Mouse (Mus musculus): ENCODE results near the gene Sars2. TPM values are rescaled to one million over a fixed set of nuclear protein-coding genes. Genes with fewer than 3 reads are reported as not detected.

Gene Sars2
- polyA plus RNA-seq, 1 experiment, result 63.2 TPM

DNA sequence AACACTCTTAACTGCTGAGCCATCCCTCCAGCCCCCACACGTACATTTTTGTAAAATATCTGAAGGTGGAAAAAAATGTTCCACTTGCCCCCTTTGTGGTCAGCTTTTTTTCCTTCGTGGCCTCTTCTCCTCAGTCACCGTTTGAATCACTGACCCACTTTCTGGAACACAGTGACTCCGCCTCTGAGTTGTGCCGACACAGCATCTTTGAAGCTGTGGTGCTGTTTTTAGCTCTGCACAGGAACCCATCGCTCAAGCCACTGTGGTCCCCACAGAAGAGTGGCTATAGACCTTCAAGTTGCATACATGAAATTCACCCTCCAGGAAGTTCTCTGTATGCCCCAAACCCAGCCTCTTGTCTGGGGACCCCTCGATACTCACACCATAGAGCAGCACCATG, 39.1 kb downstream of the Sars2 start:
- WGBS, result 2% methylated on average over 7 of the region's 7 CpGs
- Histone ChIP-seq H3K36me3 (ENCODE audit: control insufficient read depth, insufficient read depth, low read length) (no peaks in the 10 kb centered on the region), H3K4me1 (replicated peaks; ENCODE audit: control insufficient read depth, insufficient read depth, low read length) (peaks cover 52% of the 10 kb centered on the region), H3K4me3 (ENCODE audit: control insufficient read depth, insufficient read depth, low read length) (peak overlapping the region; percentile 16; the same call in 1 of the 2 replicates), H3K27me3 (ENCODE audit: control insufficient read depth, insufficient read depth, low read length) (no peaks in the 10 kb centered on the region), H3K27ac (ENCODE audit: control insufficient read depth, insufficient read depth, low read length) (peak overlapping the region; percentile 96)
- no peak for TF ChIP-seq CTCF (IDR thresholded peaks at IDR 0.05; ENCODE audit: borderline replicate concordance, control insufficient read depth, extremely low read depth, insufficient read depth, low read length, poor library complexity)
- peak; percentile 70 for DNase-seq

DNA sequence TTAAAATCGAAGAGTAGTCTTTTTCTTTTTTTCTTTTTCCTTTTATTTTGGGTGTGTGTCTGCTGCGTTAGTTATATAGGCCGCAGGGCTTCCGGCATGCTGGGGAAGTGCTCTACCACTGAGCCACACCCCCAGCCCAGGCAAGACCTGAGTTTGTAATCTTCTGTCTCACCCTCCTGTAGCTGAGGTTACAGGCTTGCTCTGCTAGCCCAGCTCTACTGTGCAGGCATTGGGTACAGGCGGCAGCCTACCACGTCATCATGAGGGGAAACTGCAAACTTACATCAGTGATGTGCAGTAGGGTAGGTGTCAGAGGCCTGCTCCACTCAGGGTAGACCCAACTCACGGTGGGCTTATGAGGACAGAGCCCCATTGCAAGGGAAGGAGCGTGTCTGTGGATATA, 39.5 kb downstream of the Sars2 start:
- peaks cover 52% of the 10 kb centered on the region for H3K4me1 ChIP-seq (replicated peaks; ENCODE audit: control insufficient read depth, insufficient read depth, low read length)
- no peak; the same call in 1 of the 2 replicates for TF ChIP-seq CTCF (IDR thresholded peaks at IDR 0.05; ENCODE audit: borderline replicate concordance, control insufficient read depth, extremely low read depth, insufficient read depth, low read length, poor library complexity)
- peak; percentile 79 for TF ChIP-seq POLR2A (IDR thresholded peaks at IDR 0.05; ENCODE audit: control insufficient read depth, extremely low read depth, insufficient read depth, low read length, poor library complexity)
- peak; percentile 84 for DNase-seq
- 12% methylated on average over 8 of the region's 8 CpGs for WGBS
- peak overlapping the region; percentile 96 for H3K27ac ChIP-seq (ENCODE audit: control insufficient read depth, insufficient read depth, low read length)
- H3K4me3 ChIP-seq (ENCODE audit: control insufficient read depth, insufficient read depth, low read length), result no peak overlapping the region; the same call in 1 of the 2 replicates
- H3K27me3 ChIP-seq (ENCODE audit: control insufficient read depth, insufficient read depth, low read length), result no peaks in the 10 kb centered on the region
- no peaks in the 10 kb centered on the region for H3K36me3 ChIP-seq (ENCODE audit: control insufficient read depth, insufficient read depth, low read length)

DNA sequence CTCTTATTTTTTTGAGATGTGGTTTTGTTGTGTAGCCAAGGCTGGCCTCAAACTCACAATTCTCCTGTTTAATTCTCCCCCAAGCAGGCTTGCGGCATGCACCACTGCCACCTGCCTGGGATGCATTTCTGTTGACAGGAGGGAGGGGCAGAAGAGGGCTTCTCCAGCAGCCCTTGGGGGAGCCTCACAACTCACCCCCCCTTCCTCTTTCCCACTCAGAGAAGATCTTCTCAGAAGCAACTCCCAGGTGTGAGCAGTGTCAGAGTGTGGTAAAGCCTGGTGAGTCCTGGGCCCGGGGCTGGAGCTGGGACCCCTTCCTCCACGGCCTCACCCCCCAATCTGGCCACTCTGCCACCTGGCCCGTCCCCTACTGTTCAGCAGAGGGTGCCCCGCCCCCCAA, 43.4 kb downstream of the Sars2 start:
- Histone ChIP-seq H3K4me1 (replicated peaks; ENCODE audit: control insufficient read depth, insufficient read depth, low read length) (peaks cover 67% of the 10 kb centered on the region), H3K27me3 (ENCODE audit: control insufficient read depth, insufficient read depth, low read length) (no peaks in the 10 kb centered on the region), H3K4me3 (ENCODE audit: control insufficient read depth, insufficient read depth, low read length) (no peak overlapping the region), H3K27ac (ENCODE audit: control insufficient read depth, insufficient read depth, low read length) (peak overlapping the region; percentile 56; the same call in 1 of the 2 replicates), H3K36me3 (ENCODE audit: control insufficient read depth, insufficient read depth, low read length) (no peaks in the 10 kb centered on the region)
- WGBS, result 28% methylated on average over 5 of the region's 5 CpGs
- peak; percentile 56 for DNase-seq
- no peak for TF ChIP-seq POLR2A (IDR thresholded peaks at IDR 0.05; ENCODE audit: control insufficient read depth, extremely low read depth, insufficient read depth, low read length, poor library complexity)

DNA sequence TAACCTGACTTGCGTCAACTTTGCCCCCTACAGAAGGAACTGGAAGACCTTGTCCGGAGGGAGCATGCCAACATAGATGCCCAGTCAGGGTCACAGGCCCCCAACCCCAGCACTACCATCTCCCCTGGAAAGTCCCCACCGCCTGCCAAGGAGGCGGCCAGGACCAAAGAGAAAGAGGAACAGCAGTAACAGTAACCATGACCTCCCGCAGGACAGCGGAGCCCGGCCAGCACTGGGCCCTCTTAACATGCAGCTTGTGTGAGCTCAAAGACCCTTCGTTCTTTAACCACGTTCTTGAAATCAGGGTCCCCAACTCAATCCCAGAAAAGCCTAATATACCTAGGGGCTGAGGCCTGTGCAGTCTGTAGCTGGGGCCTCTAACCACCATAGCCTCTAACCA, 46.1 kb downstream of the Sars2 start:
- WGBS, result 91% methylated on average over 9 of the region's 9 CpGs
- no peak overlapping the region; the same call in 1 of the 2 replicates for H3K27ac ChIP-seq (ENCODE audit: control insufficient read depth, insufficient read depth, low read length)
- H3K27me3 ChIP-seq (ENCODE audit: control insufficient read depth, insufficient read depth, low read length), result no peaks in the 10 kb centered on the region
- no peak for TF ChIP-seq CTCF (IDR thresholded peaks at IDR 0.05; ENCODE audit: borderline replicate concordance, control insufficient read depth, extremely low read depth, insufficient read depth, low read length, poor library complexity)
- TF ChIP-seq POLR2A (IDR thresholded peaks at IDR 0.05; ENCODE audit: control insufficient read depth, extremely low read depth, insufficient read depth, low read length, poor library complexity), result no peak
- DNase-seq, result no peak
- no peaks in the 10 kb centered on the region for H3K36me3 ChIP-seq (ENCODE audit: control insufficient read depth, insufficient read depth, low read length)
- H3K4me3 ChIP-seq (ENCODE audit: control insufficient read depth, insufficient read depth, low read length), result no peak overlapping the region
- H3K4me1 ChIP-seq (replicated peaks; ENCODE audit: control insufficient read depth, insufficient read depth, low read length), result peaks cover 66% of the 10 kb centered on the region

DNA sequence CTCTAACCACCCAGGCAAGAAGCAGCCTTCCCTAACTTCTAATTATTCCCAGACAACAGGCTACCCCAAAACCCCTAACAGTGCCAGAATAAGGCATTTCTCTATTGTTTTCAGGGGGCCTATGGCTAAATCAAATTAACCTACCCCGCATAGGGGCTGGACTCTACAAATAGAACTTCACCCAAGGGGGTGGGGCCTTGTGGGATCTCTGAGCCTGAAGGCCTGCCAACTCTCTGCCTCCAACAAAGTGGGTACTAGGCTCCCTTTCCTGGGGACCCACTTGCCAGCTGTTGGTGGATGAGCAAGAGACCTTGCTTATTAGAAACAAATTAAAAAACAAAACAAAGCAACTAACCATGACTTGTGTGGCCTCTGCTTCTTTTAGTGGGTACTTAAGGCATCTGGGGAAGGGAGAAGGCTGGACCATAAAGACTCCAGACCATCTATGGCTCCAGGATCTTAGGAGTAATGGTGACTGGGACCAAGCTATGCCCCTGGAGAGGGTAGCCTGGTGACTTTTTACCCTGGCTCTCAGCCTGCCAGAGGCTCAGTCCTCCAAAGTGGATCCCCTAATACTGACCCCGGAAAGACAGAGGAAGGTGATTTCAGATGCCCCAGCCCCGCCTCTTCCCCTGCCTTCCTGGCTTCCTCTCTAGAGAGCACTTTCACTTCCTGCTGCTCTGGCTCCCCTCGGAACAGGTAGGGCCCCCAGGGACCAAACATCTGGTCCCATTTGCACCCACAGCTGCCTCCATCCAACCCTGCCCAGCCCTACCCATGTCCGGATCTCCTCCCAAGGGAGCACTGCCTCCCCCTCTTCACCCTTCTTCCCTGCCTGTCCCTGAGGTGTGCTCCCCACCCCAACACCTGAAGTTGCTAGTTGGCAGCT, 46.8 kb downstream of the Sars2 start, which contains the start of gene Rinl:
Gene Rinl (plus strand): TSS at position 663 of the 889 bp plus-strand sequence.
- Histone ChIP-seq H3K4me1 (replicated peaks; ENCODE audit: control insufficient read depth, insufficient read depth, low read length) (peaks cover 63% of the 10 kb centered on the region), H3K27ac (ENCODE audit: control insufficient read depth, insufficient read depth, low read length) (peak within 1 kb of the TSS; percentile 65), H3K4me3 (ENCODE audit: control insufficient read depth, insufficient read depth, low read length) (peak within 1 kb of the TSS; percentile 54), H3K36me3 (ENCODE audit: control insufficient read depth, insufficient read depth, low read length) (no peaks in the 10 kb centered on the region), H3K27me3 (ENCODE audit: control insufficient read depth, insufficient read depth, low read length) (no peaks in the 10 kb centered on the region)
- peak; percentile 79 for DNase-seq
- WGBS, result 9% methylated on average over 5 of the region's 5 CpGs
- peak; percentile 69; the same call in 1 of the 2 replicates for TF ChIP-seq POLR2A (IDR thresholded peaks at IDR 0.05; ENCODE audit: control insufficient read depth, extremely low read depth, insufficient read depth, low read length, poor library complexity)
- no peak for TF ChIP-seq CTCF (IDR thresholded peaks at IDR 0.05; ENCODE audit: borderline replicate concordance, control insufficient read depth, extremely low read depth, insufficient read depth, low read length, poor library complexity)

DNA sequence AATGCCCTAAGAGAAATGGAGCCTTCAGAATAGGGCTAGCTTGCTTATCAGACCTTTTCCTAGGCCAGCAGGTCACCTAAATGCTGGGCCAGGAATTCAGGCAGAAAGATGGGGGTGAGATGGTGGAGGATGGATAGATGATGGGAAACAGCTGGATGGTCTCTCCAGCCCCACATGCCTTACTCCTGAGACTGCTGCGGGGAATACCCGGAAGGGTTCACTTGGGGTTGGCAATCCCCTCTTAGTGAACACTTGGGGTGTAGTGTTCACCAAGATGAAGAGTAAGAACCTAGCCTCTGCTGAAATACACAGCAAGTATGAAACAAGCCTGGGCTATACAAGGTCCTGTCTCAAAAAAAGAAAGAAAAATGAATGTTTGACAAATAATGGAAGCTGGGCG, 47.4 kb downstream of the Sars2 start:
- peaks cover 57% of the 10 kb centered on the region for H3K4me1 ChIP-seq (replicated peaks; ENCODE audit: control insufficient read depth, insufficient read depth, low read length)
- H3K27me3 ChIP-seq (ENCODE audit: control insufficient read depth, insufficient read depth, low read length), result no peaks in the 10 kb centered on the region
- no peak for DNase-seq
- H3K27ac ChIP-seq (ENCODE audit: control insufficient read depth, insufficient read depth, low read length), result peak overlapping the region; percentile 57
- no peaks in the 10 kb centered on the region for H3K36me3 ChIP-seq (ENCODE audit: control insufficient read depth, insufficient read depth, low read length)
- no peak for TF ChIP-seq CTCF (IDR thresholded peaks at IDR 0.05; ENCODE audit: borderline replicate concordance, control insufficient read depth, extremely low read depth, insufficient read depth, low read length, poor library complexity)
- no peak for TF ChIP-seq POLR2A (IDR thresholded peaks at IDR 0.05; ENCODE audit: control insufficient read depth, extremely low read depth, insufficient read depth, low read length, poor library complexity)
- 65% methylated on average over 3 of the region's 3 CpGs for WGBS
- H3K4me3 ChIP-seq (ENCODE audit: control insufficient read depth, insufficient read depth, low read length), result peak overlapping the region; percentile 54

All from thymus, adult 2 months (tissue).